Mouse (Mus musculus): Measurements from ENCODE around the gene Dgkg. TPM values are rescaled to one million over a fixed set of nuclear protein-coding genes. Genes with fewer than 3 reads are reported as not detected.

Dgkg gene
- polyA plus RNA-seq, 1 experiment from 2014 or later = 0.15 TPM

GRCm38 (mm10) chr16:22426866-22427265 lies 230.2 kb downstream of the Dgkg start:
- WGBS = 62% methylated on average over 7 of the region's 7 CpGs
- DNase-seq (ENCODE audit: low spot score) = no peak
- no peaks in the 10 kb centered on the region for H3K27me3 ChIP-seq (ENCODE audit: control insufficient read depth, insufficient read depth, low read length)
- H3K27ac ChIP-seq (replicated peaks; ENCODE audit: low read depth, low read length) = no peak overlapping the region
- no peak for ATAC-seq (replicated peaks; ENCODE audit: insufficient number of reproducible peaks, low FRiP score, low TSS enrichment, low read depth)
- no peak overlapping the region for H3K4me2 ChIP-seq (ENCODE audit: low read depth, low read length)
- H3K36me3 ChIP-seq (replicated peaks; ENCODE audit: control insufficient read depth, insufficient read depth, low read depth, low read length) = no peaks in the 10 kb centered on the region
- H3K4me1 ChIP-seq (ENCODE audit: control insufficient read depth, insufficient read depth, low read length) = peaks cover 8% of the 10 kb centered on the region; the same call in 1 of the 2 replicates
- H3K9me3 ChIP-seq (replicated peaks; ENCODE audit: control insufficient read depth, low read length) = no peaks in the 10 kb centered on the region
- no peak overlapping the region for H3K9ac ChIP-seq (replicated peaks; ENCODE audit: low read length)
- H3K4me3 ChIP-seq (ENCODE audit: low read depth, low read length) = no peak overlapping the region

- Histone ChIP-seq H3K9ac (replicated peaks; ENCODE audit: low read length) (no peak overlapping the region), H3K27ac (replicated peaks; ENCODE audit: low read depth, low read length) (no peak overlapping the region), H3K9me3 (replicated peaks; ENCODE audit: control insufficient read depth, low read length) (no peaks in the 10 kb centered on the region), H3K4me3 (ENCODE audit: low read depth, low read length) (no peak overlapping the region), H3K4me2 (ENCODE audit: low read depth, low read length) (no peak overlapping the region), H3K4me1 (ENCODE audit: control insufficient read depth, insufficient read depth, low read length) (no peaks in the 10 kb centered on the region), H3K27me3 (ENCODE audit: control insufficient read depth, insufficient read depth, low read length) (no peaks in the 10 kb centered on the region), H3K36me3 (replicated peaks; ENCODE audit: control insufficient read depth, insufficient read depth, low read depth, low read length) (no peaks in the 10 kb centered on the region)
- no peak for DNase-seq (ENCODE audit: low spot score)
- 87% methylated on average over 5 of the region's 5 CpGs for WGBS
- no peak for ATAC-seq (replicated peaks; ENCODE audit: insufficient number of reproducible peaks, low FRiP score, low TSS enrichment, low read depth)
Measured at GRCm38 (mm10) chr16:22422256-22422655, 234.8 kb downstream of the Dgkg start.

Small RNA genes lying within 50 kb of the gene (microRNA-seq; reads per million reads assigned to microRNA genes)
- not detected for gene Mir6362 (ENCODE audit: borderline number of aligned reads)
- gene Mir8095 (ENCODE audit: borderline number of aligned reads) = not detected

Other genes with a start within 250 kb of the Dgkg start
- 30.6 and 35.1 TPM in 2 replicates for gene Etv5, start 217.5 kb downstream of the Dgkg start, polyA plus RNA-seq (2014; fragmentation: Nextera tagmentation; extraction: Ambion mirVana)
- 0.25 and 1.2 TPM in 2 replicates for gene Crygs, start 154.4 kb upstream of the Dgkg start, polyA plus RNA-seq (2014; fragmentation: Nextera tagmentation; extraction: Ambion mirVana)
- gene Tbccd1, start 200.4 kb upstream of the Dgkg start, polyA plus RNA-seq (2014; fragmentation: Nextera tagmentation; extraction: Ambion mirVana) = 37.9 and 40.6 TPM in 2 replicates
- gene Dnajb11, start 200.6 kb upstream of the Dgkg start, polyA plus RNA-seq (2014; fragmentation: Nextera tagmentation; extraction: Ambion mirVana) = 111 and 115 TPM in 2 replicates
- 0.17 TPM in 1 of 2 replicates, not detected in the other for gene Ahsg, start 234.1 kb upstream of the Dgkg start, polyA plus RNA-seq (2014; fragmentation: Nextera tagmentation; extraction: Ambion mirVana)